Mouse (Mus musculus) megakaryocyte progenitor cell, adult 5-6 weeks (primary cell): ENCODE data around the gene Tnks2. TPM values are rescaled to one million over a fixed set of nuclear protein-coding genes. Genes with fewer than 3 reads are reported as not detected.

ENCODE experiments used
- ATAC-seq: replicated peaks from 2 replicates; pipeline ENCODE4 v1.8.0; 2016; ENCODE audit warnings: mild to moderate bottlenecking, moderate TSS enrichment, inconsistent platforms; ENCODE audit not compliant: poor library complexity
- total RNA-seq, 2 experiments: library from RNA; stranded (forward) in 1 of 2; stranded (reverse) in 1 of 2; fragments of 157-497, 149-512 nt in 1 of 2; fragments of 200-1000 nt in 1 of 2; gene quantifications; 2 replicates each; pipeline versions ENCODE4 v1.2.3 to v1.2.4; 2015 to 2017

Gene Tnks2
- total RNA-seq, 2 experiments from 2014 or later: 54.4 to 63.1 TPM

- ATAC-seq: no peak
Observed at GRCm38 (mm10) chr19:36891746-36892145, 57.7 kb downstream of the Tnks2 start.

- no peak for ATAC-seq
Observed at GRCm38 (mm10) chr19:36896791-36897569, 62.9 kb downstream of the Tnks2 start.

GRCm38 (mm10) chr19:36897778-36898177 lies 63.7 kb downstream of the Tnks2 start:
- ATAC-seq: peak; percentile 60; the same call in 1 of the 2 replicates

GRCm38 (mm10) chr19:36903377-36903776 lies 69.3 kb downstream of the Tnks2 start:
- no peak for ATAC-seq

GRCm38 (mm10) chr19:36904211-36905007 lies 70.4 kb downstream of the Tnks2 start:
- peak; percentile 58 for ATAC-seq

GRCm38 (mm10) chr19:36909150-36909549 lies 75.1 kb downstream of the Tnks2 start:
- no peak for ATAC-seq

- ATAC-seq: peak; percentile 91
Observed at GRCm38 (mm10) chr19:36909676-36910292, 75.8 kb downstream of the Tnks2 start.

- no peak for ATAC-seq
Observed at GRCm38 (mm10) chr19:36910424-36911045, 76.5 kb downstream of the Tnks2 start.

GRCm38 (mm10) chr19:36913064-36913463 lies 79.0 kb downstream of the Tnks2 start:
- no peak for ATAC-seq

GRCm38 (mm10) chr19:36916206-36916605 lies 82.2 kb downstream of the Tnks2 start:
- ATAC-seq: no peak

GRCm38 (mm10) chr19:36916876-36917389 lies 82.9 kb downstream of the Tnks2 start:
- no peak for ATAC-seq

- peak; percentile 73 for ATAC-seq
Observed at GRCm38 (mm10) chr19:36918441-36919301, 84.6 kb downstream of the Tnks2 start.

GRCm38 (mm10) chr19:36919466-36919865 lies 85.4 kb downstream of the Tnks2 start, which contains the start of gene Fgfbp3:
Fgfbp3 (minus strand) TSS chr19:36919615.
- peak; percentile 79 for ATAC-seq

GRCm38 (mm10) chr19:36922015-36922414 lies 88.0 kb downstream of the Tnks2 start:
- no peak for ATAC-seq

- no peak for ATAC-seq
Observed at GRCm38 (mm10) chr19:36922936-36923335, 88.9 kb downstream of the Tnks2 start.

- peak; percentile 72 for ATAC-seq
Observed at GRCm38 (mm10) chr19:36925671-36926552, 91.9 kb downstream of the Tnks2 start, which contains the start of gene Btaf1. Btaf1 (plus strand) TSS chr19:36926079.

GRCm38 (mm10) chr19:36926553-36927236 lies 92.7 kb downstream of the Tnks2 start:
- ATAC-seq: peak; percentile 30

- ATAC-seq: no peak
Observed at GRCm38 (mm10) chr19:36927800-36928361, 93.8 kb downstream of the Tnks2 start.
